Mouse (Mus musculus): ENCODE results near the gene Cdc6. TPM values are rescaled to one million over a fixed set of nuclear protein-coding genes. Genes with fewer than 3 reads are reported as not detected.

Gene Cdc6
- polyA plus RNA-seq, 1 experiment from 2014 or later = 67.8 TPM

GRCm38 (mm10) chr11:98972215-98972614 is 64.6 kb downstream of the Cdc6 start:
- Histone ChIP-seq H3K27ac (replicated peaks) (no peak overlapping the region), H3K4me1 (peaks cover 47% of the 10 kb centered on the region), H3K4me3 (no peak overlapping the region), H3K36me3 (peaks cover 53% of the 10 kb centered on the region), H3K27me3 (ENCODE audit: low read depth, poor library complexity, severe bottlenecking) (peaks cover 18% of the 10 kb centered on the region), H3K9me3 (replicated peaks) (no peaks in the 10 kb centered on the region)
- DNase-seq (ENCODE audit: low spot score) = peak; percentile 81
- 52% methylated on average over 9 of the region's 9 CpGs for WGBS

GRCm38 (mm10) chr11:98972801-98973360 is 65.3 kb downstream of the Cdc6 start:
- no peak for DNase-seq (ENCODE audit: low spot score)
- peaks cover 16% of the 10 kb centered on the region for H3K27me3 ChIP-seq (ENCODE audit: low read depth, poor library complexity, severe bottlenecking)
- peaks cover 50% of the 10 kb centered on the region for H3K36me3 ChIP-seq
- peaks cover 40% of the 10 kb centered on the region for H3K4me1 ChIP-seq
- H3K27ac ChIP-seq (replicated peaks) = no peak overlapping the region
- WGBS = 90% methylated on average over 9 of the region's 9 CpGs
- no peaks in the 10 kb centered on the region for H3K9me3 ChIP-seq (replicated peaks)
- no peak overlapping the region for H3K4me3 ChIP-seq

Other genes with a start within 250 kb of the Cdc6 start
- gene Gsdma, start 243.4 kb upstream of the Cdc6 start, polyA plus RNA-seq (2016; fragmentation: Nextera tagmentation; extraction: Ambion mirVana) = not detected in 2 replicates
- 246 and 258 TPM in 2 replicates for gene Psmd3, start 225.2 kb upstream of the Cdc6 start, polyA plus RNA-seq (2016; fragmentation: Nextera tagmentation; extraction: Ambion mirVana)
- gene Csf3, start 206.5 kb upstream of the Cdc6 start, polyA plus RNA-seq (2016; fragmentation: Nextera tagmentation; extraction: Ambion mirVana) = not detected in 2 replicates
- 74.1 and 82.2 TPM in 2 replicates for gene Med24, start 178.4 kb upstream of the Cdc6 start, polyA plus RNA-seq (2016; fragmentation: Nextera tagmentation; extraction: Ambion mirVana)
- gene Thra, start 167.2 kb upstream of the Cdc6 start, polyA plus RNA-seq (2016; fragmentation: Nextera tagmentation; extraction: Ambion mirVana) = 9.5 and 15.6 TPM in 2 replicates
- gene Nr1d1, start 132.5 kb upstream of the Cdc6 start, polyA plus RNA-seq (2016; fragmentation: Nextera tagmentation; extraction: Ambion mirVana) = 1.4 TPM in 2 replicates
- 22.9 and 24.3 TPM in 2 replicates for gene Msl1, start 112.3 kb upstream of the Cdc6 start, polyA plus RNA-seq (2016; fragmentation: Nextera tagmentation; extraction: Ambion mirVana)
- 49.0 and 55.7 TPM in 2 replicates for gene Casc3, start 102.9 kb upstream of the Cdc6 start, polyA plus RNA-seq (2016; fragmentation: Nextera tagmentation; extraction: Ambion mirVana)
- gene Rapgefl1, start 71.0 kb upstream of the Cdc6 start, polyA plus RNA-seq (2016; fragmentation: Nextera tagmentation; extraction: Ambion mirVana) = 1.3 TPM in 2 replicates
- 3.7 and 3.9 TPM in 2 replicates for gene Wipf2, start 44.2 kb upstream of the Cdc6 start, polyA plus RNA-seq (2016; fragmentation: Nextera tagmentation; extraction: Ambion mirVana)
- gene Rara, start 20.0 kb downstream of the Cdc6 start, polyA plus RNA-seq (2016; fragmentation: Nextera tagmentation; extraction: Ambion mirVana) = 15.5 and 16.1 TPM in 2 replicates
- gene Gjd3, start 75.2 kb downstream of the Cdc6 start, polyA plus RNA-seq (2016; fragmentation: Nextera tagmentation; extraction: Ambion mirVana) = 0.16 TPM in 1 of 2 replicates, not detected in the other
- gene Top2a, start 116.4 kb downstream of the Cdc6 start, polyA plus RNA-seq (2016; fragmentation: Nextera tagmentation; extraction: Ambion mirVana) = 357 and 364 TPM in 2 replicates
- 290 and 322 TPM in 2 replicates for gene Igfbp4, start 133.4 kb downstream of the Cdc6 start, polyA plus RNA-seq (2016; fragmentation: Nextera tagmentation; extraction: Ambion mirVana)
- gene Tns4, start 181.5 kb downstream of the Cdc6 start, polyA plus RNA-seq (2016; fragmentation: Nextera tagmentation; extraction: Ambion mirVana) = 0.55 and 0.84 TPM in 2 replicates
- gene Ccr7, start 247.3 kb downstream of the Cdc6 start, polyA plus RNA-seq (2016; fragmentation: Nextera tagmentation; extraction: Ambion mirVana) = 0.14 TPM in 1 of 2 replicates, not detected in the other

Measured in midbrain, embryonic 10.5 days (tissue).